Mouse (Mus musculus): ENCODE data around the gene Vrk2.

DNA sequence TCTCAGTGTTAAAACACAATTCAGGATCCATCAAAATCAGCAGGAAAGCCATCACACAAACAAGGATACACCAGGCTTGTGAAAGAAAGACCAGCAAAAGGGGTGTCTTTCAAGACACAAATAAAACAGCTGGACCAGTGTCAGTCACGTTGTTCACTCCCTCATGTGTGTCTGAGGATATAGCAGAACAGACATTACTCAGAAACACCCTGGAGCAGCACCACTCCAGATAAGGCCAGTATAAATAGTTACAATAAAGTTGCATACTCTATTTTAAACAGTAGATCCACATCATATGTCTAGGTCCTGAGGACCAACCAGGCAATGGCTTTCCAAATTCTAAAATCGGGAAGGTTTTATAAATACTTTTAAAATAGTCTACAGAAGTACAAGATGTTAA lies 77.7 kb downstream of the Vrk2 start:
- no peak for TF ChIP-seq NRF1 (IDR thresholded peaks at IDR 0.05; ENCODE audit: low read depth, low read length)
- no peak for TF ChIP-seq TCF12 (IDR thresholded peaks at IDR 0.05; ENCODE audit: low read depth, low read length)
- no peak for TF ChIP-seq CTCF (conservative IDR thresholded peaks at IDR 0.05 in 1 of 2, IDR thresholded peaks at IDR 0.05 in 1 of 2; ENCODE audit: low read depth in 2 of 2, low read length in 2 of 2)
- no peak for TF ChIP-seq ZC3H11A (IDR thresholded peaks at IDR 0.05; ENCODE audit: low read depth, low read length)
- TF ChIP-seq NELFE (IDR thresholded peaks at IDR 0.05; ENCODE audit: low read depth, low read length) = no peak
- TF ChIP-seq POLR2A (IDR thresholded peaks at IDR 0.05; ENCODE audit: low read depth, low read length) = no peak

All from CH12.LX (cell line).